Mouse (Mus musculus) intestine, postnatal 0 days (tissue): ENCODE measurements at regions not wholly inside any gene's neighbourhood (a gene's known extent, or its start where the extent isn't known, plus 50 kb on each side); places are given as distances from the start of the nearest gene placed in this dataset.
A peak's percentile ranks its signal among the peaks of the same experiment; 100 is the strongest.

Experiments
- ATAC-seq: fragments of 200-750 bp; cut with Nextera tagmentation; 2 replicates; pipeline ENCODE4 v1.8.0; 2017; ENCODE audit warnings: mild to moderate bottlenecking, moderate TSS enrichment, moderate library complexity
- H3K27ac ChIP-seq: fragments of 300-500 bp; sonication (generic); 2 replicates; pipeline ENCODE4 v1.5.1; 2014; ENCODE audit warnings: mild to moderate bottlenecking, low read depth, low read length, moderate library complexity
- H3K27me3 ChIP-seq: fragments of 300-500 bp; sonication (generic); replicated peaks from 2 replicates; pipeline ENCODE4 v1.6.1; 2014; ENCODE audit warnings: low read length, mixed read lengths; ENCODE audit not compliant: control insufficient read depth, insufficient read depth
- H3K36me3 ChIP-seq: fragments of 300-500 bp; sonication (generic); 2 replicates; pipeline ENCODE4 v1.6.1; 2014; ENCODE audit warnings: mild to moderate bottlenecking, moderate library complexity; ENCODE audit not compliant: control insufficient read depth, insufficient read depth
- H3K4me1 ChIP-seq: fragments of 300-500 bp; sonication (generic); replicated peaks from 2 replicates; pipeline ENCODE4 v1.6.1; 2014; ENCODE audit warnings: antibody characterized with exemption, low read length, mixed read lengths; ENCODE audit not compliant: control insufficient read depth, insufficient read depth
- H3K4me2 ChIP-seq: fragments of 300-500 bp; sonication (generic); replicated peaks from 2 replicates; pipeline ENCODE4 v1.6.1; 2014; ENCODE audit warnings: low read depth, mild to moderate bottlenecking, moderate library complexity
- H3K4me3 ChIP-seq: fragments of 300-500 bp; sonication (generic); 2 replicates; pipeline ENCODE4 v1.5.1; 2014; ENCODE audit warnings: low read depth, low read length
- H3K9ac ChIP-seq: fragments of 300-500 bp; sonication (generic); 2 replicates; pipeline ENCODE4 v1.6.1; 2014; ENCODE audit warnings: mild to moderate bottlenecking, low read depth, low read length
- H3K9me3 ChIP-seq: fragments of 300-500 bp; sonication (generic); 2 replicates; pipeline ENCODE4 v1.6.1; 2016; ENCODE audit warnings: mixed run types; ENCODE audit not compliant: control insufficient read depth
- CTCF ChIP-seq: sonication (generic); IDR thresholded peaks from 2 replicates; pipeline ENCODE4 v1.5.1; 2016; ENCODE audit warnings: low read depth, mild to moderate bottlenecking, control low read depth, antibody characterized with exemption, moderate library complexity
- WGBS: fragments of 180-500 bp; shearing (Covaris S2); extraction: QIAGEN DNeasy Blood & Tissue Kit; methylation state at CpG from one replicate; pipeline ENCODE4 v1.1.7; 2014; 5-methylcytosine and 5-hydroxymethylcytosine counted together

DNA sequence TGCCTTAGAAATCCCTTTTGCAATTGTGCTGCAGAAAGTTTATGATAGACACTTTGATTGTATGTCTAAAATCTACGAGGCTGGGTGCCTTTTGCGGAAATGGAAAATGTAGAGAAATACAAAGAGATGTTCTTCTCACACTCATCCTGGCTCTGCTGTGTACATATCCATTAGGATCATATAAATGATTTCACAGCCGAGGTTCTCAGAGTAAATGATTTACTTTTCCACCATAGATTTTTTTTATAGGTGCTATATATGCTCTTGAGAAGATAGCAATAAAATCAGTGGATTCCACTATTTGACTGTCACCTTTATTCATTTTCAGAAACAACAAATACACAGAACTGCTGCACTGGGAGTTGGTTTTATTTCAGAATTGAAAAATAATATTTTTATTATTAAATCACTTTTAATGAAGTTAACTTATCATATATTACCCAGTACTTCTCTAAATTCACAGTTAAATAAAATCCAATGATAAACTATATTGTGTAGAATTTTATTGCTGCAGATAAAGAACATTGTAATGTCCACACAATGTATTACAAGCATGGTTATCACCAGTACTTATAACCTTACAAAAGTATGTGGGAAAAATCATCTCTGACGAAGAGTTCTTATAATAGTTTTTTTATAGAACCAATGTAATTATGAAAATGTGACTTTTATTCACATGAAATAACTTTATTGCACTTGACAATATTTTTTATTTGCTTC lies 1385.8 kb downstream of the Pcdh7 start:
- no peaks in the 10 kb centered on the region for H3K4me1 ChIP-seq
- H3K9ac ChIP-seq, result no peak overlapping the region
- H3K9me3 ChIP-seq, result no peaks in the 10 kb centered on the region
- H3K27me3 ChIP-seq, result no peaks in the 10 kb centered on the region
- no peak overlapping the region for H3K27ac ChIP-seq
- H3K4me2 ChIP-seq, result no peak overlapping the region
- no peaks in the 10 kb centered on the region for H3K36me3 ChIP-seq
- 37% methylated on average over 4 of the region's 4 CpGs for whole genome bisulfite sequencing
- ATAC-seq, result peak; percentile 57; the same call in 1 of the 2 replicates
- H3K4me3 ChIP-seq, result no peak overlapping the region
- TF ChIP-seq CTCF, result no peak

DNA sequence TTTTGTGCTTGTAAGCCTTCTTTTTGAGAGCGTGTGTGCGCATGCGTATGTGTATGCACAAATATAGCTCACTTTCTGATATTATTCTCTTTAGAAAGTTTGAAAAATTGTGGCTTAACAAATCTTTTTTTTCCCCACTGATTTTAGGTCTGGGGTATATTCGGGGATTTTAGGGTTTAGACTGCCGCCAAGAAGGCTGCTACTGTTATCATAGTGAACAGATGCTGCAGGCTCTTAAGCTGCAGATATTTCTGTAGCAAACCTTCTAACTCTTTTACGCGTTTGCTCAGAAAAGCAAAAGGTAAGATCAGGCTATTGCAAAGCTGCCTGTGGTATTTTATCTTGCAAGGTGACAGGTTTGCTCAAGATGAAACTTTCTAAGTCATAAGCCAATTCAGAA lies 1420.5 kb downstream of the Pcdh7 start:
- Histone ChIP-seq H3K9me3 (no peaks in the 10 kb centered on the region), H3K9ac (no peak overlapping the region), H3K4me1 (no peaks in the 10 kb centered on the region), H3K36me3 (no peaks in the 10 kb centered on the region), H3K4me3 (no peak overlapping the region), H3K4me2 (no peak overlapping the region), H3K27ac (no peak overlapping the region), H3K27me3 (no peaks in the 10 kb centered on the region)
- ATAC-seq, result no peak
- no peak for TF ChIP-seq CTCF
- 82% methylated on average over 7 of the region's 7 CpGs for WGBS

DNA sequence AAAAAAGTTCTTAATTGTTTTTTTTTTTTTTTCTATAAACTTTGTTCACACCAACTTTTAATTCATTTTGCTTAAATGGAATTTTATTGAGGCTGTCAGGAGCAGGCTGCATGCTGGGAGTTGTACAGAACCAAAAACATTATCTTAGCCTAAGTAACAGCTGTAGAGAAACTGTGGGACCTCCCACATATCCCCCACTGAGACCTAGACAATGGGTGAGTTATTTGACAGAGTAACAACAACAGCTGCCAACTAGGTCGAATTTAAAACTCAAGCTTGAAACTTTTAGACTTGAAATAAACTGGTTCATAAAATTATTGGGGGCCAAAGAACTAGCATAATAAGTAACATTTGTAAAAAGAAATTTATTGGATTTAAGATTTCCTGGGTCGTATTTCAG lies 1421.0 kb downstream of the Pcdh7 start:
- no peak overlapping the region for H3K4me2 ChIP-seq
- H3K9ac ChIP-seq, result no peak overlapping the region
- ATAC-seq, result no peak
- no peaks in the 10 kb centered on the region for H3K27me3 ChIP-seq
- H3K9me3 ChIP-seq, result no peaks in the 10 kb centered on the region
- WGBS, result 40% methylated on average over 2 of the region's 2 CpGs
- H3K27ac ChIP-seq, result no peak overlapping the region
- H3K36me3 ChIP-seq, result no peaks in the 10 kb centered on the region
- H3K4me3 ChIP-seq, result no peak overlapping the region
- no peaks in the 10 kb centered on the region for H3K4me1 ChIP-seq
- TF ChIP-seq CTCF, result no peak
